7 mouse cellular contexts compared by ENCODE assay signal in the genomic region with DNA sequence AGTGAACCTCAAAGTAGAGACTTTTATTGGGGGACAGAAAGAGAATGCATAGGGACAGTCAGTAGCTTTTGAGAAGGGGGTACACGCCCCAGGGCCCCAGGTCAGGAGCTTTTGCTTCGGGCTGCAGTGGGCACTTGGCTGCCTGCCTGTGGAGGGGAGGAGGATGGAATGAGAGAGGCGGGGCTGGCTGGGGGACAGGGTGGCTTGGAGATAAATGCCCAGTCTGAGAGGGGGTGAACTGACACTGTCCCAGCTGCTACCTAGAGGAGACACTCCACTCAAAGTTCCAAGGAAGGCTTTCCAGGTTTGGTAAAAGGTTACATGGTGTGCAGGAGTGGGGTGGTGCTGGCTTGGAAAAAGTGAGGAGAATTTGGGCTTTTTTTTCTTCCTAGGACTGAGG. TPM values are rescaled to one million over a fixed set of nuclear protein-coding genes. Genes with fewer than 3 reads are reported as not detected.
DNase-seq lines count a peak whose midpoint lies in the region; ATAC-seq and TF ChIP-seq lines count a peak whose summit lies in the region.

A gene (plus strand): TSS at position 239 of the 400 bp plus-strand sequence.

- H3K27me3 ChIP-seq in testis, adult 2 months (ENCODE audit: control insufficient read depth, insufficient read depth, low read length): no peaks in the 10 kb centered on the region
- H3K27me3 ChIP-seq in intestine, embryonic 15.5 days (replicated peaks): no peaks in the 10 kb centered on the region
- no peaks in the 10 kb centered on the region for H3K27me3 ChIP-seq in midbrain, postnatal 0 days (ENCODE audit: insufficient read depth, low read length)

- TF ChIP-seq CTCF in testis, adult 2 months (IDR thresholded peaks at IDR 0.05; ENCODE audit: control insufficient read depth, insufficient read depth, insufficient replicate concordance, low read depth, low read length): no peak
- no peak for TF ChIP-seq CTCF in midbrain, postnatal 0 days (IDR thresholded peaks at IDR 0.05)

- ATAC-seq in intestine, embryonic 15.5 days: no peak
- no peak for ATAC-seq in midbrain, postnatal 0 days (ENCODE audit: low FRiP score)

- H3K4me1 ChIP-seq in testis, adult 2 months (ENCODE audit: control insufficient read depth, insufficient read depth, low read length): peaks cover 21% of the 10 kb centered on the region
- H3K4me1 ChIP-seq in brown adipose tissue, adult 24 weeks (ENCODE audit: control insufficient read depth, insufficient read depth, insufficient read length, low read length): no peaks in the 10 kb centered on the region
- H3K4me1 ChIP-seq in intestine, embryonic 15.5 days (replicated peaks): peaks cover 37% of the 10 kb centered on the region
- peaks cover 8% of the 10 kb centered on the region for H3K4me1 ChIP-seq in midbrain, postnatal 0 days (ENCODE audit: insufficient read depth, low read length)

- DNase-seq in testis, postnatal 14 days (ENCODE audit: low spot score): no peak
- DNase-seq in gastrocnemius, postnatal 36 days: peak; percentile 65 to 66
- DNase-seq in midbrain, postnatal 0 days (ENCODE audit: low spot score): no peak
- DNase-seq in thymus, postnatal 14 days: no peak

- 26% methylated on average over 3 of the region's 3 CpGs for WGBS in intestine, embryonic 15.5 days
- 14% methylated on average over 3 of the region's 3 CpGs for WGBS in midbrain, postnatal 0 days

- intact Hi-C loops in gastrocnemius, postnatal 36 days (cut with DNase I): loop anchor here (10.0 kb wide), 1 partner anchor 662 kb away; a partner anchor contains a TSS

- no peaks in the 10 kb centered on the region; the same call in 1 of the 2 replicates for H3K36me3 ChIP-seq in testis, adult 2 months (ENCODE audit: control insufficient read depth, insufficient read depth, low read length)
- H3K36me3 ChIP-seq in intestine, embryonic 15.5 days: peaks cover 15% of the 10 kb centered on the region
- peaks cover 5% of the 10 kb centered on the region; the same call in 1 of the 2 replicates for H3K36me3 ChIP-seq in midbrain, postnatal 0 days (ENCODE audit: insufficient read depth, low read length)

- no peak for TF ChIP-seq POLR2A in testis, adult 2 months (IDR thresholded peaks at IDR 0.05; ENCODE audit: control insufficient read depth, low read depth, low read length)

- peak within 1 kb of the TSS; percentile 98 for H3K9ac ChIP-seq in intestine, embryonic 15.5 days
- H3K9ac ChIP-seq in midbrain, postnatal 0 days (replicated peaks; ENCODE audit: low read length, poor library complexity, severe bottlenecking): peak within 1 kb of the TSS; percentile 42

- H3K4me2 ChIP-seq in intestine, embryonic 15.5 days (replicated peaks): peak within 1 kb of the TSS; percentile 87
- peak within 1 kb of the TSS; percentile 72 for H3K4me2 ChIP-seq in midbrain, postnatal 0 days (ENCODE audit: low read depth, low read length, poor library complexity, severe bottlenecking)

- H3K27ac ChIP-seq in testis, adult 2 months (ENCODE audit: control insufficient read depth, insufficient read depth, low read depth, low read length): peak within 1 kb of the TSS; percentile 95
- peak within 1 kb of the TSS; percentile 79 for H3K27ac ChIP-seq in brown adipose tissue, adult 24 weeks (replicated peaks; ENCODE audit: low read depth, low read length)
- peak within 1 kb of the TSS; percentile 99 for H3K27ac ChIP-seq in intestine, embryonic 15.5 days
- no peak within 1 kb of the TSS for H3K27ac ChIP-seq in midbrain, postnatal 0 days (ENCODE audit: low read depth, low read length)

- H3K4me3 ChIP-seq in testis, adult 2 months (ENCODE audit: control insufficient read depth, low read depth, low read length): peak within 1 kb of the TSS; percentile 80
- H3K4me3 ChIP-seq in brown adipose tissue, adult 24 weeks (ENCODE audit: insufficient read depth, low read depth, low read length): peak within 1 kb of the TSS; percentile 76
- peak within 1 kb of the TSS; percentile 99 for H3K4me3 ChIP-seq in intestine, embryonic 15.5 days (replicated peaks)
- peak within 1 kb of the TSS; percentile 99 for H3K4me3 ChIP-seq in midbrain, postnatal 0 days (ENCODE audit: low read depth, low read length)

- no peaks in the 10 kb centered on the region for H3K9me3 ChIP-seq in intestine, embryonic 15.5 days
- H3K9me3 ChIP-seq in midbrain, postnatal 0 days (ENCODE audit: low read length): no peaks in the 10 kb centered on the region

RNA-seq across cellular contexts. Expression of the gene that starts here (rescaled TPM):
- polyA plus RNA-seq in testis, adult 2 months (2012; rRNA removed): 85.9 and 101 TPM in 2 replicates
- polyA plus RNA-seq in brown adipose tissue, adult 24 weeks (2012; ENCODE audit: insufficient read depth, insufficient read length, missing spikeins): 40.8 and 79.3 TPM in 2 replicates
- total RNA-seq in gastrocnemius, postnatal 36 days (2021): 1,000 to 10,000 TPM; 8,161 to 9,332 TPM
- polyA plus RNA-seq in intestine, embryonic 15.5 days (2015; fragmentation: Nextera tagmentation; extraction: Ambion mirVana): 12.1 and 15.6 TPM in 2 replicates
- 7.2 and 9.9 TPM in 2 replicates for total RNA-seq in midbrain, postnatal 0 days (2014; rRNA removed)
- 5.8 and 7.6 TPM in 2 replicates for polyA plus RNA-seq in midbrain, postnatal 0 days (2015; fragmentation: Nextera tagmentation; extraction: Ambion mirVana)

Comparison
In these comparisons a context has a peak if more than half of its experiments do, and no peak if none do; other contexts are left out.
1. RNA of the gene that starts here (total RNA-seq): 8,161 to 9,332 TPM in gastrocnemius, postnatal 36 days; 7.2 to 9.9 TPM in midbrain, postnatal 0 days; every median in the first group is over 100 times any median in the second.
2. DNase-seq: peak in gastrocnemius, postnatal 36 days (2 of 2); none in testis, postnatal 14 days (single experiment), midbrain, postnatal 0 days (single experiment) and thymus, postnatal 14 days (single experiment).
3. Peak in every context shown above with its lines, with median percentiles within 50 percentile points of each other: H3K4me3 ChIP-seq.